Mouse (Mus musculus): ENCODE data around the gene Grin3a. TPM values are rescaled to one million over a fixed set of nuclear protein-coding genes. Genes with fewer than 3 reads are reported as not detected.
"Not testable (repeated sequence)": the region's sequence is repeated elsewhere in the genome, so short reads cannot be mapped to it uniquely, and the experiment has no call there.

Gene Grin3a
- polyA plus RNA-seq, 1 experiment from 2014 or later, result 4.4 TPM

GRCm38 (mm10) chr4:49664850-49665249, 180.7 kb downstream of the Grin3a start:
- Histone ChIP-seq H3K36me3 (peaks cover 20% of the 10 kb centered on the region), H3K4me2 (replicated peaks) (no peak overlapping the region), H3K4me3 (no peak overlapping the region), H3K27ac (no peak overlapping the region), H3K27me3 (no peaks in the 10 kb centered on the region), H3K9ac (no peak overlapping the region), H3K9me3 (replicated peaks) (no peaks in the 10 kb centered on the region), H3K4me1 (no peaks in the 10 kb centered on the region)
- ATAC-seq (ENCODE audit: low FRiP score), result no peak
- WGBS, result 88% methylated on average over 5 of the region's 5 CpGs

- Histone ChIP-seq H3K9me3 (replicated peaks) (no peaks in the 10 kb centered on the region), H3K36me3 (peaks cover 37% of the 10 kb centered on the region), H3K9ac (no peak overlapping the region), H3K4me2 (replicated peaks) (no peak overlapping the region), H3K27me3 (no peaks in the 10 kb centered on the region), H3K27ac (no peak overlapping the region), H3K4me1 (no peaks in the 10 kb centered on the region), H3K4me3 (no peak overlapping the region)
- 90% methylated on average over 4 of the region's 4 CpGs for WGBS
- no peak for ATAC-seq (ENCODE audit: low FRiP score)
Observed at GRCm38 (mm10) chr4:49662231-49662630, 183.3 kb downstream of the Grin3a start.

GRCm38 (mm10) chr4:49661664-49662063, 183.9 kb downstream of the Grin3a start:
- H3K9ac ChIP-seq, result no peak overlapping the region
- H3K36me3 ChIP-seq, result peaks cover 39% of the 10 kb centered on the region
- H3K27me3 ChIP-seq, result no peaks in the 10 kb centered on the region
- WGBS, result 93% methylated on average over 9 of the region's 9 CpGs
- no peak overlapping the region for H3K4me2 ChIP-seq (replicated peaks)
- no peak for ATAC-seq (ENCODE audit: low FRiP score)
- H3K4me1 ChIP-seq, result no peaks in the 10 kb centered on the region
- no peak overlapping the region for H3K27ac ChIP-seq
- no peak overlapping the region for H3K4me3 ChIP-seq
- no peaks in the 10 kb centered on the region for H3K9me3 ChIP-seq (replicated peaks)

DNA sequence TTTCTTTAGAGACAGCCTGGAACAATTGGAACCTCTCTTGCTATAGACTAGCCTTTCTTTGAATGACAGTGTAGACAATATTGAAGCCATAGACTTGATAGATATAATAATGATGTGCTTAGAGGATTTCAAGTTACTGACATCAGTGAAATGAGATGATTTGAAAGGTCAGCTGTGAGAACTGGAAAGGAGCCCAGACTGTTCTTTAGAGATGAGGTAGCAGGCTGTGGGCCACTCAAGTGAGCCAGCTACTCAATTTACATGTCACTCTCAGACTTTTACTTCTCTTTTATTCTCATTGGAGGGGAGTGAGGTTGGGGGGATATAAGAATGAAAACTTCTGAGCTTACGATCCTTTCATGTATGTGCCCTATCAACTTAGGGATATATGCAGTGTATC, 186.1 kb downstream of the Grin3a start:
- Histone ChIP-seq H3K9ac (no peak overlapping the region), H3K27ac (no peak overlapping the region), H3K9me3 (replicated peaks) (no peaks in the 10 kb centered on the region), H3K4me2 (replicated peaks) (no peak overlapping the region), H3K4me1 (no peaks in the 10 kb centered on the region), H3K27me3 (no peaks in the 10 kb centered on the region), H3K36me3 (peaks cover 55% of the 10 kb centered on the region), H3K4me3 (no peak overlapping the region)
- ATAC-seq (ENCODE audit: low FRiP score), result no peak
- 87% methylated on average over 1 of the region's 1 CpGs for WGBS

- no peak overlapping the region for H3K4me3 ChIP-seq
- ATAC-seq (ENCODE audit: low FRiP score), result no peak
- H3K9ac ChIP-seq, result no peak overlapping the region
- 77% methylated on average over 2 of the region's 2 CpGs for WGBS
- peaks cover 71% of the 10 kb centered on the region for H3K36me3 ChIP-seq
- H3K4me1 ChIP-seq, result no peaks in the 10 kb centered on the region
- H3K27ac ChIP-seq, result no peak overlapping the region
- H3K9me3 ChIP-seq (replicated peaks), result no peaks in the 10 kb centered on the region
- no peaks in the 10 kb centered on the region for H3K27me3 ChIP-seq
- no peak overlapping the region for H3K4me2 ChIP-seq (replicated peaks)
Observed at GRCm38 (mm10) chr4:49639913-49640312, 205.6 kb downstream of the Grin3a start.

DNA sequence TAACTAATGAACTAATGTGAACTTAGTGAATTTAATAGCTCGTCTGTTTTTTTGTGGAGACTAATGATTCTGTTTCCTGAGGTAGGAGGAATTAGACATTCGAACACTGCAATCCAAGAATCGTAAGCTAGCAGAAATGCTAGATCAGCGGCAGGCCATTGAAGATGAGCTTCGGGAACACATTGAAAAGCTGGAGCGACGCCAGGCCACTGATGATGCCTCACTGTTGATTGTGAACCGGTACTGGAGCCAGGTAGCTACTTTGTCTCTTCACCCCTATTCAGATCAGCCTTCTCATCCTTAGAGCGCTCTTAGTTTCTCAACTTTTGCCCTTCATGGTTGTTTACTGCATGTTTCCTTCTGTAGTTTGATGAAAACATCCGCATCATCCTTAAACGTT, 207.7 kb downstream of the Grin3a start:
- Histone ChIP-seq H3K9ac (no peak overlapping the region), H3K36me3 (peaks cover 66% of the 10 kb centered on the region), H3K4me1 (peaks cover 15% of the 10 kb centered on the region), H3K4me3 (no peak overlapping the region), H3K27me3 (no peaks in the 10 kb centered on the region), H3K9me3 (replicated peaks) (no peaks in the 10 kb centered on the region), H3K27ac (no peak overlapping the region), H3K4me2 (replicated peaks) (no peak overlapping the region)
- ATAC-seq (ENCODE audit: low FRiP score), result no peak
- WGBS, result 93% methylated on average over 11 of the region's 11 CpGs

DNA sequence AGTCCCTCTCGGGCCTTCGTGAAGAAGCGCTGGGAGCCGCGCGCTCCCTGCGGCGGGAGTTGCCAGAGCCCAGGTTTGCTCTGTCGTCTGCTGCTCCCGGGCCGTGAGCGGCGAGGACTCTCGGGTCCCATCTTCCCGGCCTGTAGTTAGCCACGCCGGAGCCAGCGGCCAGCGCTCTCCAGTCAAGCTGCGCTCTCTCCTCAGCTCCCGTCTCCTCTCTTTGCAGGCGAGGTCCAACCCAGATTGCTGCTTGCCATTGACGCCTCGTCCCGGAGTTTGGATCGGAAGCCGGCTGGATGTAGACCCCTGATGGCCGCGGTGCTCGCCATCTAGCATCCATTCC, 213.4 kb downstream of the Grin3a start:
- WGBS, result under 1% methylated on average over 30 of the region's 30 CpGs
- Histone ChIP-seq H3K4me2 (replicated peaks) (peak overlapping the region; percentile 80), H3K4me3 (peak overlapping the region; percentile 83), H3K36me3 (peaks cover 33% of the 10 kb centered on the region), H3K27me3 (no peaks in the 10 kb centered on the region), H3K9me3 (replicated peaks) (no peaks in the 10 kb centered on the region), H3K4me1 (peaks cover 18% of the 10 kb centered on the region), H3K9ac (peak overlapping the region; percentile 89), H3K27ac (peak overlapping the region; percentile 88)
- peak; percentile 87 for ATAC-seq (ENCODE audit: low FRiP score)

GRCm38 (mm10) chr4:49631319-49632138, 214.0 kb downstream of the Grin3a start, which contains the start of gene Rnf20:
Rnf20 (plus strand) TSS chr4:49632006.
- Histone ChIP-seq H3K4me3 (peak within 1 kb of the TSS; percentile 83), H3K36me3 (peaks cover 28% of the 10 kb centered on the region), H3K27ac (peak within 1 kb of the TSS; percentile 88), H3K9me3 (replicated peaks) (no peaks in the 10 kb centered on the region), H3K9ac (peak within 1 kb of the TSS; percentile 89), H3K27me3 (no peaks in the 10 kb centered on the region), H3K4me1 (peaks cover 18% of the 10 kb centered on the region), H3K4me2 (replicated peaks) (peak within 1 kb of the TSS; percentile 80)
- 3% methylated on average over 36 of the region's 37 CpGs for WGBS
- ATAC-seq (ENCODE audit: low FRiP score), result peak; percentile 97

- H3K27ac ChIP-seq, result no peak overlapping the region
- H3K4me3 ChIP-seq, result no peak overlapping the region
- H3K9ac ChIP-seq, result no peak overlapping the region
- WGBS, result 77% methylated on average over 5 of the region's 5 CpGs
- no peaks in the 10 kb centered on the region for H3K27me3 ChIP-seq
- peaks cover 11% of the 10 kb centered on the region for H3K4me1 ChIP-seq
- H3K36me3 ChIP-seq, result 0 out of 2 replicates have a peak, but pooled peaks cover 4% of the 10 kb centered on the region
- H3K9me3 ChIP-seq (replicated peaks), result no peaks in the 10 kb centered on the region
- ATAC-seq (ENCODE audit: low FRiP score), result no peak
- H3K4me2 ChIP-seq (replicated peaks), result no peak overlapping the region
Observed at GRCm38 (mm10) chr4:49628941-49629340, 216.6 kb downstream of the Grin3a start.

DNA sequence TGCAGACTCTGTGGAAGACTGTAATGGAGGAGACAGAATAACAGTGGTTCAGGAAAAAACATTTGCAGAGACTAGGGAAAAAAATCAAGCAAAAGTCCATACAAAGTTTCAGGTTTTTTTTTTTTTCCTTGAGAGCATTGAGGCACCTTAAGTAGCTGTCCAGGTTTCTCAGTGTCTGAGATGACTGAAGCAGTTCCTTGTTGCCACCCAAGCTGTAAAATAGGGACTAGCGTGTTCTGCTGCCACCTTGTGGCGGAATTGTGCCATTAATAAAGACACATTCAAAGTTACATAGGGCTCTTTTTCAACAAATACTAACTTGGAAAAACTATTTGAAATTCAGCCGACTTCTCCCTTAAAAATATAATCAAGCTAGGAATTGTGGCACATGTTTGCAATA, 218.6 kb downstream of the Grin3a start:
- no peak overlapping the region for H3K9ac ChIP-seq
- no peak for ATAC-seq (ENCODE audit: low FRiP score)
- no peaks in the 10 kb centered on the region for H3K36me3 ChIP-seq
- H3K27me3 ChIP-seq, result no peaks in the 10 kb centered on the region
- H3K4me1 ChIP-seq, result no peaks in the 10 kb centered on the region
- no peaks in the 10 kb centered on the region for H3K9me3 ChIP-seq (replicated peaks)
- no peak overlapping the region for H3K27ac ChIP-seq
- WGBS, result 5% methylated on average over 3 of the region's 3 CpGs
- no peak overlapping the region for H3K4me3 ChIP-seq
- no peak overlapping the region for H3K4me2 ChIP-seq (replicated peaks)

GRCm38 (mm10) chr4:49624969-49625368, 220.6 kb downstream of the Grin3a start:
- H3K9ac ChIP-seq; H3K9me3 ChIP-seq (replicated peaks); H3K27me3 ChIP-seq; H3K36me3 ChIP-seq; H3K4me2 ChIP-seq (replicated peaks); H3K4me1 ChIP-seq; H3K27ac ChIP-seq; H3K4me3 ChIP-seq; ATAC-seq (ENCODE audit: low FRiP score): not testable (repeated sequence)
- 85% methylated on average over 4 of the region's 4 CpGs for WGBS

DNA sequence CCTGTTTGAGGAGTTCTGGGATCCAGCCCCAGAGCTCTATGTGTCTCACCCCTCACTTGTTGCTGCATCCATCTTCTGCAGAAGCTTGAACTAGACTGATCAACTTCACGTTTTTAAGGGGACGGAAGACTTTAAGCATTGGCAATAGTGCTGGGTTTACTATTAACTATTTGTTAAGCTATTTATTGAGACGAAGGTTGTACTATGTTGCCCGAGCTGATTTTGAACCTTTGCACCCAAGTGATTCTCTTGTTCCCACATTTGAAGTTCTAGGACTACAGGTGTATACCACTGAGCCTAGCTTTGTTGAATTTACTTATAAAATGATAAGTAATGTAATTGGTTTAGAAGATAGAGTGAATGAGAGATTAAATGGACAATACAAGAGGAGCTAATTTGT, 221.6 kb downstream of the Grin3a start:
- Histone ChIP-seq H3K4me3 (no peak overlapping the region), H3K4me1 (no peaks in the 10 kb centered on the region), H3K9ac (no peak overlapping the region), H3K36me3 (no peaks in the 10 kb centered on the region), H3K9me3 (replicated peaks) (no peaks in the 10 kb centered on the region), H3K27ac (no peak overlapping the region), H3K4me2 (replicated peaks) (no peak overlapping the region), H3K27me3 (no peaks in the 10 kb centered on the region)
- WGBS, result 90% methylated on average over 4 of the region's 4 CpGs
- no peak for ATAC-seq (ENCODE audit: low FRiP score)

DNA sequence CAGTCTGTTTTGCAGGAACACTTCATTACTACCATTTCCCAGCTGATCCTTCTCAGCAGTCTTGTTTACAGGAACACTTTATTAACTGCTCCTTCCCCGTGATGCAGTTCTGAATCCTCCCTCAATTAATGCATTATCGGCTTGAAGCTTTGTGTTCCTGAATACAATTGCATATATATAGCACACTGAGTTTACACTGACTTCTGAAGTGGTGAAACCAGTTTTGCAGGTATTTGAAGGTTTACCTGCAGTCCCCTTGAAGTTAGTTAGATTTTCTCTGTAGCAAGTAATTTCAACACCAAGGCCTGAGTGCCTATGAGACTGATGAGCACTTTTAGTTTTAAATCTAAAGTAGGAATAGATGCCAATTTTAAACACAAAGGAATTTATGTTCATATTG, 223.3 kb downstream of the Grin3a start:
- H3K36me3 ChIP-seq, result no peaks in the 10 kb centered on the region
- no peaks in the 10 kb centered on the region for H3K4me1 ChIP-seq
- H3K9ac ChIP-seq, result no peak overlapping the region
- no peak overlapping the region for H3K4me2 ChIP-seq (replicated peaks)
- no peaks in the 10 kb centered on the region for H3K27me3 ChIP-seq
- H3K9me3 ChIP-seq (replicated peaks), result no peaks in the 10 kb centered on the region
- no peak overlapping the region for H3K27ac ChIP-seq
- WGBS, result 74% methylated on average over 2 of the region's 2 CpGs
- no peak for ATAC-seq (ENCODE audit: low FRiP score)
- no peak overlapping the region for H3K4me3 ChIP-seq
